Mouse (Mus musculus): ENCODE measurements around the gene Rad54l2.

Gene Rad54l2

DNA sequence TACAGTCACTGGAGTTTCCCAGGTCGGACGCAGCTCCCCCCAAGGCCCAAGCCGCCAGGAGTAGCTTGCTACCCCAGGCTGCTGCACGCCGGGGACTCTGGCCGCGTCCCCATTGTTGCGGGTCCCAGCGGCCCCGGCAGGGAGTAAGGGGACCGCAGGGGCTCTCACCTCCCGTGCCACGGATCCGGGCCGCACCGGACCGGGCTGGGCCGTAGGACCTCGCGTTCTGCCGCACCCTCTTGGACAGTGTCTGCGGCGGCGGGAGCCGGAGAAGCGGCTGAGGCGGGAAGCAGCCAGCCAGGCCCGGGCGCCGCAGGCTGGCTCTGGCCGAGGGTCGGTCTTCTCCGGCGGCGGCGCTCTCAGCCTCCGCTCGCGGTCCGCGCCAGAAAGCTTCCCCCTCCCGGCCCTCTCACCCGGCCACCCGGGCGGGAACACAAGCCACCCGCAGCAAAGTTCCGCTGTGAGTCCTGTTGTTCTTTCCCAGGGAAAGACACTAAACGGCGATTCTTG lies at the start of gene Rad54l2:
TSS of gene Rad54l2 (minus strand) at position 383 of the 510 bp plus-strand sequence.
- in situ Hi-C loops (cut with MboI; ENCODE audit: low sequenced_read_pairs), result no loop called here

DNA sequence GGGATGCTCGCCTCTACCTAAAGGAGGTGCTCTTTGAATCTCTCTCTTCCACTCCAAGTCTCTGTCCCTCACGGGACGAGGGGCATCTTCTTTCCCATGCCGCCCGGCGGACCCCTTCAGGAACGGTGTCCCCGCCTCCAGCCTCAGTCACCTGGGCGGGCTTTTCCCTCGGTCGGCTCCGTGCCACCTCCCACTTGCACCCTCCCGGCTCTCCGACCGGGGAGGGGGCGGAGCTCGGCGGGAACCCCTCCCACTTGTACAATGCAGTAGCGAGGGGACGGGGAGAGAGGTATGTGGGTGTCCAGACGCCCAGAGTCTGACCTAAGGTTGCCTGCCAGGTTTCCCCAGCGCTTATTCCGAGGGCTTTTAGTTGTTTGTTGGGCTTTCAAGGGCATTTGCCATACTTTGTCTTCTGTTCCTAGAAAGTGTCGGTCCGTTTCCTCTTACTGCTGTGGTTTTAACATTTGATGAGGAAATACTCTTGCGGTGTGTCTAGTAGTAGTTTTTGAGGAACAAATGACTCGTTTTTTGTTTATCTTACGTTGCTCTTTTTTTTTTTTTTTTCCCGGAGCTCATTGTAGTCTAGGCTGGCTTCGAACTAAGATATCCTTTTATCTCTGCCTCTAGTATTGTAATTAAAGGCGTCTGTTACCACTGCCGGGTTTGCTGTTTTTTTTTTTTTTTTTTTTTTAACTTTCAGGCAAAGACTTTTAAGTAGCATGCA lies 33.5 kb upstream of the Rad54l2 start:
- in situ Hi-C loops (cut with MboI; ENCODE audit: low sequenced_read_pairs), result loop anchor here (25.0 kb wide), 1 partner anchor 135 kb away; the partner anchor contains the start of gene Tex264

DNA sequence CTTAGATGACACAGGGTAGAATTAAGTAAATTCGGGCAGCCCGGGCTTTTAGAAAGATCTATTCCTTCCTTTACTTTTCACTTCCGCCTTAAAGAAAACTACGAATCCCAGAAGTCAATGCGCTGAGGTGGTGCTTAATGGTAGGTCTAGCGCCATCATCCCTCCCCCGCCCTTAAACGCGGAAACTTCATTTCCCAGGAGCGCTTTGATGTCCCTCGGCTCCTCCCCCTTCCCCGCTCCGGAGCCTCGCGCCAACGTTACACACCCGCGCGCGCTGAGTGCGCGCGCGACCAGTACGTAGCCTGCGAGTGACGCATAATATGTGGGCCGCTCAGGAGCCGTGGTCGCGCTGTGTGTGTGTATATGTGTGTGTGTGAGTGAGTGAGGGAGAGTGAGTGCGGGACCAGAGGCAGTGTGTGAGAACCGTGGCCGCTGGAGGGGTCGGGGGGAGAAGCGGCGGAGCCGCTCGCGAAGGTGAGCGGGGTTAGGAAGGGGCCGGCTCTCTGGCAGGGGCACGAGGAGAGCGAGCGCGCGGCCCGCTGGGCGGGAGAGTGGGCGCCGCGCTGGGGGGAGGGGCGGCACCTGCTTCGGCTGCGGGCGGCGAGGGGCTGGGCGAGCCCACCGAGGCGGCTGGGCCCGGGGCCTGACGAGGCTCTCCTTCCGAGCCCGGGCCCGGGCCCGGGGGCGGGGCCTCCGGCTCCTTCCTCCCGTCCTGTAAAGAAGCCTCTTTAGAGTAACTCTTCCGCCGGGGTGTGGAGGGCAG lies 32.8 kb upstream of the Rad54l2 start, which contains the start of gene Dcaf1:
TSS of gene Dcaf1 (plus strand) at position 257 of the 763 bp plus-strand sequence.
- in situ Hi-C loops (cut with MboI; ENCODE audit: low sequenced_read_pairs), result loop anchor here (25.0 kb wide), 1 partner anchor 134 kb away; the partner anchor contains the start of gene Tex264

DNA sequence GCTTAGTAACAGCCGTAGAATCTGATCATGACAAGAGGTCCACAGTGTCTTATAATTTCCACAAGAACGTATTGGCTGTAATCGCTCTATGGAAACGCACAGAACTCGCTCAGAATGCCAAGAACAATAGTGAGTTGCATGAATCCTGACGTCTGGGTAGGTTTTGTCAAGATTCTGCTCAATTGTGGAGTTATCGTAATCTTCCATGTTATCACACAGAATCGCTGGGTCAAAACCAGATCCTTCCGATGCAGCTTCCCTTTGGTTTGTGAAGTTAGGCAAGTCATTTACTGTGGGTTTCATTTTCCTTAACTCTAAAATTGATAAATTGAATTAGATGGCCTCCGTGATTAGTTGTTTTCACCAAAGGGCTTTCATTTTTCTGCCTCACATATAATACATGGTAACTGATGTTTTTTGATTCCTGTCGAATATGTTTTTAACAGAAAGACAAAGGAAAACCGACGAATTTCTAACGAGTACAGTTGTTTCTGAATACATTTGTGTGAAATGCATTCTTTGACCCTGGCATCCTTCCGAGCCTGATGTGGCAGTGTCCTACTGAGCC lies 32.1 kb upstream of the Rad54l2 start:
- in situ Hi-C loops (cut with MboI; ENCODE audit: low sequenced_read_pairs), result loop anchor here (25.0 kb wide), 1 partner anchor 134 kb away; the partner anchor contains the start of gene Tex264

DNA sequence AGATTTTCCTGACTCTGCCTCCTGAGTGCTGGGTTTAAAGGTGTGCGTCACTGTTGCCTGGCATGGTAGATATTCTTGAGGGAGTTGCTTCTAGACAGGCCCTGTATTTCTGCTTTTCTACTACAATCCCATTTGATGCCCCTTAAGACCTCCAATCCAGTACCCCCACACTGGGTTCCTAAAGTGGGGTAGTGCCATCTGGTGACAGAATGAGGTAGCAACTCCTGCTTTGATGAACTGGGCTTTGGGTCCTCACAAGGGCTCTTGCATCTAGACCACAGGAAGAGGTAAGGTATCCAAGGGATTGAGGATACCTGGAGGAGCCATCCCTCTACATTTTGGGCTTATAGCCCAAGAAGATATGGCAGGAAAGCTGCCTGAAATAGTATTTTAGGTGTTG lies 30.2 kb upstream of the Rad54l2 start:
- in situ Hi-C loops (cut with MboI; ENCODE audit: low sequenced_read_pairs), result loop anchor here (25.0 kb wide), 1 partner anchor 132 kb away; the partner anchor contains the start of gene Tex264

DNA sequence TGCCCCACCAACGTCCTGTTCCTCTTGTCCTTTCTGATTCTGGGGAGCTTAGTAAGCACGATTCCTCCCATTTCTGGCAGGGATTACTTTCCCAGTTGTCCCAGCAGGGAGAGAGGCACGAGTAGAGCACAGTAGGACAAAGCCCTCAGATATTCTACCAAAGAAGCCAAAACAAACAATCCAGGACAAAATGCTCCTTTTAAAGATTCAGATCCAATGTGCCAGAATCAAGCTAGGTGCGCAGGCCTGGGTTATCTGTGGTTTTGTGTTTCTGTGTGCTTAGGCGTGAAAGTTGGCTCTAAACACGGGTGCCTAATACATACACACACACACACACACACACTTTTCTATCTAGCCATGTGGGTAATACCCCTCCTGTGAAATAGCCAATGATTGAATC lies 29.2 kb upstream of the Rad54l2 start:
- in situ Hi-C loops (cut with MboI; ENCODE audit: low sequenced_read_pairs), result loop anchor here (25.0 kb wide), 1 partner anchor 131 kb away; the partner anchor contains the start of gene Tex264

DNA sequence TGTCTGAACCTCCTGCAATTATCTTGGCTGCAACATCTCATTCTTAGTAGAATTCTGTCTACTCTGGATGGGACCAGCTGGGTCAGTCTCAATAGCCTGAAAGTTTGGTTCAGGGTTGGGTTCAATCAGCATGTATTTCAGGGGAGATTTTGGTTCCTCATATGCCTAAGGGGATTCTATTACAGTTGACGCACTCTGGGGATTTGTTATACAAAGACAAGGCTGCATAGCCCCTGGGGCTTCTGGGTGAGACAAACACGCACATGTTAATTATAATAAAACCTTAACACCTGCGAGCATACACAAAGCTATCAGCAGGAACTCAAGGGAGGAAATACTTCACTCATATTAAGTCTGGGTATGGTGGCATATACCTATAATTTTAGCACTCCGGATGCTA lies 17.5 kb upstream of the Rad54l2 start:
- in situ Hi-C loops (cut with MboI; ENCODE audit: low sequenced_read_pairs), result loop anchor here (25.0 kb wide), 1 partner anchor 119 kb away; the partner anchor contains the start of gene Tex264

DNA sequence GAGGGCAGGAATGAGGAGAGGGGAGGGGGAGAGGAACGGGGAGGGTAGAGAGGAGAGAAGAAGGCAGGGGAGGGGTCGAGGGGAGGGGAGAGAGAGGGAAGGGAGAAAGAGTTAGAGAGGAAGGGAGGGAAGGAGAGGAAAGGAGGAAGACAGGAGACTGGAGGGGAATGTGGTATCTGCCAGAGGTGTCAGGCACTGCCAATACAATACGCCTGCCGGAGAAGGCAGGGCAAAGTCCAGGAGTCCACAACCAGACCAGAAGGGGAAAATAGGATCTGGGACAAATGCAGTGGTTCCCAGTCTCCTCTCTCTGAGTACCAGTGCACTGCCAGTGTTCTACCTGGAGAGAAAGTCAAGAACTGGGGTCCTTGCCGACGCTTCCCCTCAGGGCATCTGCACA lies 1.8 kb upstream of the Rad54l2 start:
- in situ Hi-C loops (cut with MboI; ENCODE audit: low sequenced_read_pairs), result no loop called here

DNA sequence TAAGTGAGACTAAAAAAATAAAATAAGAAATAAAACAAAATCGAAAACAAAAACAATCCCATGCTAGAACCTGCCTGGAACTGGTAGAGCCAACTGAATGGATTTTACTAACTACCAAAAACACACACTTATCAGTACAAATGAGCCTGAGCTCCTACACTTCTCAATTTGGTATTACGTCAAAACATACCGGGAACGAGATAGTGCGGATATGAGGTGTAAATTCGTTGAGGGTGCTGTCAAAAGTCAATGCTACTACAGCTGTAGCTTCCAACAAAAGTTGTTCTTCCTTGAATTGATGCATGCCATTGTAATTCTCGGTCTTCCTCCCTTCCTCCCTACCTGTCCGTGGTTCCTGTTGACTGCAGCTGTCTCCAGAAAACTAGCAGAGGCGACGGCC lies 369 bp upstream of the Rad54l2 start:
- in situ Hi-C loops (cut with MboI; ENCODE audit: low sequenced_read_pairs), result no loop called here

DNA sequence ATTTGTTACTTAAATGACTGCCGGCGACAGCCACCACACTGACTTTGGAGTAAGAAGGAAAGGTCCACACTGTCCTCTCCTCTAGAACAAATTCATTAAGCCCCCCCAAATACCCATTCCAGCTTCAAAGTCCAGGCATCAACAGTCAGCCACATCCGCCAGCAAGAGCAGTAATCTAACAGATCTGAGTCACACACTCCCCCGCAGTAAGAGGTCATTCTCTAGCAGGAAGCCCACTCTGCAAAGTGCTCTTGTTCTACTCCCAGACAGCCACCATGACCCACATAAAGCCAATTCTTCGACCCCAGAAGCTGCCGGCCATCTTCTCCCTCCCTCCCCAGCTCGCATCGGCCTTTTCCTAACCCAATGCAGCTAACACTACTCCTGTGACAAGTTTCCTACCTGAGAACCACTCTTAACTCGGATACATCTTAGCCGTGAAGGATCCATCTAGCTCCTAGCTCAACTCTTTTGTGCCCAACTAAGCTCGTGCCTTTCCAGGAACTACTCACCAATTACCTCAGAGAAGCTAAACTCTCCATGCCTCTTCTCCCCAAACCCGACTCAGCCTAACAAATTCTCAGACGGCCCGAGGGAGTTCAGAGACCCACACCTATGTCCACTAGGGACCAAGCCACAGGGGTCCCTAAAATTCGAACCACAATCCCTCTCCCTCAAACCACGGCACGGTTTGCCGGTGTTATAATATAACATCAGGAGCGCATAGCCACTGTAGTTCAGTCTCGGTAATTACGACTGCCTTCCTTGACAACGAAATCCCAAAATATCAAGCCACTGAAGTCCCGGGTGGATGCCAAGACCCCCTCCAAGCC lies 799 bp downstream of the Rad54l2 start:
- in situ Hi-C loops (cut with MboI; ENCODE audit: low sequenced_read_pairs), result no loop called here

DNA sequence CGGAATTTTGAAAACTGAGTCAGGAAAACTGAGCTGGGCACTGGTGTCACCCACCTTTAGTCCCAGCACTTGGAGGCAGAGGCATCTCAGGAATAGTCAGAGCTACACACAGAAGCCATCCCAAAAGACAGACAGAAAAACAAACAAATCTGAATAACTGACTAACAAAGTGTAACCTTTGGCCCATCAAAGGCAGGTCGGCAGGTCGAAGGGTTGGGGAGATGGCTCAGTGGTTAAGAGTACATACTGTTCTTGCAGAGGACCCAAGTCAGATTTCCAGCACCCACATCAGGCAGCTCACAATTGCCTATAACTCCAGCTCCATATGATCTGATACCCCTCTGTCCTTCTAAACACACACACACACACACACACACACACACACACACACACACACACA lies 3.8 kb downstream of the Rad54l2 start:
- in situ Hi-C loops (cut with MboI; ENCODE audit: low sequenced_read_pairs), result no loop called here

DNA sequence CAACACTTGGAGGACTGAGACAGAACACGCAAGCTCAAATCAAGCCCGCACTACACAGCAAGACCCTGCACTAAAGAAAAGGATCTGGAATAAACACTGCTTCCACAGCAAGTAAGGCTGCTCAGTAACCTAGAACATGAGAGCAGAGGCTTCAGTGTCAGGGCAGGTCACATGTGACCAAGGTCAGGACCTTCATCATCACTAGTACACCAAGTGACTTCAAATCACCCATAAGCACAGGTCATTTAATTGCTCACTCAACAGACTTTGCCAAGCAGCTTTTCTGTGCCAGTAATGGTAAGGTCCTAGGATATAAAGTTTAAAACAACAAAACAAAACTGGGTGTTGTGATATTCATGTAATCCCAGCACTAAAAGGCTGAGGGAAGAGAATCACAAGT lies 5.4 kb downstream of the Rad54l2 start:
- in situ Hi-C loops (cut with MboI; ENCODE audit: low sequenced_read_pairs), result no loop called here

DNA sequence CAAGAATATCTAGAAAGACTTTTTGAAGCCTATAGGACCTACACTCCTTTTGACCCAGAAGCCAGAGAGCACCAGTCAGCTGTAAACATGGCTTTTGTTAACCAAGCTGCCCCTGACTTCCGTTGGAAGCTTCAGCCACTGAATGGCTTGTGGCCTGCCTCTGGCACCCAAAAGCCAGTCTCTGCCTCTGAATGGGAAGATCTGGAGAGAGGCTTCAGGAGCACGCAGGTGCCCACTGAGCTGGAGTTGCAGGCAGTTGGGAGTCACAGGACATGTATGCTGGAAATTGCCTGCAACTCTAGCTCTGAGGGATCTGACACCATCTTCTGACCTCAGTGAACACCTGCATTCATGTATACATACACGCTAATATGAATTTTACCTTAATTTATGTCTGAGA lies 8.9 kb downstream of the Rad54l2 start:
- in situ Hi-C loops (cut with MboI; ENCODE audit: low sequenced_read_pairs), result no loop called here

DNA sequence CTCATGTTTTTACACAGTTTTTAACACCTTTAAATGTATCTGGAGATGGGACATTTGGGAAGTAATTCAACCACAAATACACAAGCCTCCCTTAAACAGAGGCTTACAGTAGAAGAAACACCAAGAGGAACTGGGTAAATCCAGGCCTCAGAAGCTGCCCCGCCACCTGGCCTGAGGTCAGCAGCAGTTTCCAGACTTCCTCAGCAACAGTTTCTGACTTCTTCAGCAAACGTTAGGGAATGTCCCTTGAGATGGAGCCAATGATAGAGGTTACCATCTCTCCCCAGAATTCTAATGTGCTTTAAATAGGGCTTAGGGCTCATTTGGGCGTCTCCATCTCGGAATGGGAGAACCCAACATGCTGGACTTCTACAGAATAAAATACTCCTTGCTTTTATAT lies 10.7 kb downstream of the Rad54l2 start:
- in situ Hi-C loops (cut with MboI; ENCODE audit: low sequenced_read_pairs), result no loop called here

DNA sequence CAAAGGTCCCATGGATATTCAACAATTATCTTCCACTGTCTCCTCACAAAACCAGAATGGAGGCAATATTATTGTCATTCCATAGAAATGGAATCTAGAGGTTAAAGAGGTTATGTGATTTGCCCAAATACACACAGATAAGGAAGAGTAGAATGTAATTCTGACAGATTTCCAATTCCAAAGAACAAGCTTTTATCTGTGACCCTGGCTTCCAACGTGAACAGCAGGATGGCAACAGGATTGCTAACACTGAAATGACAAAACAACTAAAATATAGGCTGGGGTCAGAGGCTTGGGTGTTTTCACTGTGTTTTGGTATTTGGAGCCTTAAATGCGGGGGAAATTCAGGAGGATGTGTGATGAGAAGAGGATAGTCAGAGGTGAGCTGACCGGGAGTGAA lies 11.6 kb downstream of the Rad54l2 start:
- in situ Hi-C loops (cut with MboI; ENCODE audit: low sequenced_read_pairs), result no loop called here

DNA sequence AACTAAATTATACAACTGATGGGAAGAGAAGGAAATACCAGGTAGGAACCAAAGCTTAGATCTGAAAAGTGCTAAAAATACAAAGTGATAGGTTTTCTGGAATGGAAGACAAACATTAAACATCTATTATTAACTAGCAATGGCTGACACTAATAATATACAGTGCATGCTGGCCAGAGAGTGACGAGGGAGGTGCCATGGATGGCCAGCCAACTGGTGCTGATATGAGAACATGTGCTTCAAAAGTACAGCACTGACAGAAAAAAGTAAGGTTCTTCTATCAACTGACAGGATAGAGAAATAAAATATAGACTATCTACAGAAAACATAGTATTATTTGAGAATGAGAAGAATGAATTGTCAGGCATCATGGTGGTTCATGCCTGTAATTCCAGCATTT lies 12.9 kb downstream of the Rad54l2 start:
- in situ Hi-C loops (cut with MboI; ENCODE audit: low sequenced_read_pairs), result no loop called here

DNA sequence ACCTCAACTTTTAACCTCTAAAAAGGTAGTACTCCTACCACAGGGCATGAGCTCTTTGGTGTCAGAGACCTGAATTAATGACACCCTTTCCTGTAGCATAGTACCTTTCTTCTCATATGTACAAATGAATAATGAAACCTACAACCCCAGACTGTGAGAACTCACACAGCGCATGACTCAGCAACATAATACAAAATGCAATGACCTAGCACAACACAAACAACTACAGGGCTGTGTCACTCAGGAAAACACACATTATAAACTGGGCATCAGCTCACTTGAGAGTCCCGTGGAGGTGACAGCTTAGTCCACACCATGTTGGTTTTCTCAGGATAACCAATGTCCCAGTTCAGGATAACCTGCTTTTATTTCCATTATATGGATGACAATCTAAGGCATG lies 17.2 kb downstream of the Rad54l2 start:
- in situ Hi-C loops (cut with MboI; ENCODE audit: low sequenced_read_pairs), result no loop called here

DNA sequence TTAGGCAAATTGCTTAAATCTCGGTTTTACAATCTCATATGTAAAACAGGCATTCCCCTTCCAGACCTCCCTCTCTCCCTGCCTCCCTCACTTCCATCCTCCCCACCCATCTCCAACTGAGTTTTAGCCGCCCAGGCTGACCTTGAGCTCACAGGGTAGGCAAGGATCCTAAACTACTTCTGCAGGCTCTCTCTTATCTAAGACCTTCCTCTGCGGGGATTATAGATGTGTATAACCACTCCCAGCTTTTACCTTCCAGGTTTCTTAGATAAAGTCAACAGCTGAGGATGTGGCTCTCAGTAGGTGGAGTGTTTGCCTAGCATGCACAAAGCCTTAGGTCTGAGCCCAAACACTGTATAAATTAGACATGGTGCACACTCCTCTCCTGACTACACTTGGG lies 18.8 kb downstream of the Rad54l2 start:
- in situ Hi-C loops (cut with MboI; ENCODE audit: low sequenced_read_pairs), result no loop called here

DNA sequence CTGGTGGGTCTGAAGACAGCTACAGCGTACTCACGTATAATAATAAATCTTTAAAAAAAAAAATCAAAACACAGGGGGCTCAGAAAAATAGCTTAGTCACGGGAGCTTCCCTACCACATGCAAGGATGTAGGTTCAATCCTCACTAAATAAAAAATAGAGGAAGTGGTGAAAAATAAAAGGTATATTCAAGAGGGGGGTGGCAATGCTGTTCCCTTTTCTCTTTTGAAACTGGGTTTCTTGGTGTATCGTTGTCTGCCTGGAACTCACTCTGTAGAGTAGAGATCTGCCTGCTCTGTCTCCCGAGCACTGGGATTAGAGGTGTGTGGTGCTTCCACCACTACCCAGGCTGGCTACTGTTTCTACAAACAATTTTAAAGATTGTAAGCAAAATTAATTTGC lies 19.2 kb downstream of the Rad54l2 start:
- in situ Hi-C loops (cut with MboI; ENCODE audit: low sequenced_read_pairs), result no loop called here

DNA sequence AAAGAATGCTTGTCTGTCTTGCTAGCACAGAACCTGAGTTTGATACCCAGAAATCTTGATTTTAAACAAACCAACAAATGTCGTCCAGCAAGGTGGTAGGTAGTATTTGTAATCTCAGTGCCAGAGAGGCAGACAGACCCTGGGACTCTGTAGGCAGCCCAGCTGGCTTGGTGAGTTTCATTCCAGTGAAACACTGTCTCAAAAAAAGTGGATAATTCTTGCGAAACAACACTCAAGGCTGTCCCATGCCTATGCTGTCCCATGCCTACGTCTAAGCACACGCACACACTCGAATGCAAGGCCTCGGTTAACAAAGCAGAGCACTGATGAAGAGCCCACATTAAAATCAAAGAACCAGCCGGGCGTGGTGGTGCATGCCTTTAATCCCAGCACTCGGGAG lies 32.6 kb downstream of the Rad54l2 start:
- in situ Hi-C loops (cut with MboI; ENCODE audit: low sequenced_read_pairs), result no loop called here
